Mouse (Mus musculus) megakaryocyte, embryonic 14.5 days (primary cell): Measurements from ENCODE around the gene Ssbp1.

ENCODE experiments used
- FLI1 ChIP-seq: IDR thresholded peaks from 2 replicates; pipeline ENCODE4 v1.6.1; 2012; ENCODE audit warnings: low read length, inconsistent platforms, mixed read lengths
- GATA1 ChIP-seq: IDR thresholded peaks from 3 replicates; pipeline ENCODE4 v1.6.1; 2012; ENCODE audit warnings: mixed read lengths, low read length, inconsistent platforms, borderline replicate concordance

DNA sequence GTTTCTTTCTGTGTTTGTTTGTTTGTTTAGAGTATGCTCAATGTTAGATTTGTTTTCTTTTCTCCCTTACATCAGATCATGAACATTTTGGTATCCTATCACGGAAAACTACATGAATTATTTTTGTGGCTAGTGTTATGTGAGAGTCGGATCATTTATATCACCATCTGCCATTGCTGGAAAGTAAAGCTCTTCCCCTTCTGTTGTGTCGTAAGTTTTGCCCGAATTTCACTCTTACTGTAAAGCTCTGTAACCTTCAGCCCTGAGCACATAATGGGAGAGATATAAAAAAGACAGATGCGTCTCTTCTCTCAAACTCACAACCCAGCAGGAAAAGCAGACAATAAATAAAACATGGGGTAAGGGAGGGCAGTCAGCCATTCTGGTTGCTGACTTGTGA, 32.2 kb upstream of the Ssbp1 start, which contains the start of gene Wee2:
- TF ChIP-seq GATA1 (no peak), FLI1 (no peak)
